In genomic region chr1:185125737-185126286, GRCm38 (mm10) we compare ENCODE assay signal across 16 mouse cellular contexts.
DNase-seq lines count a peak whose midpoint lies in the region; ATAC-seq and TF ChIP-seq lines count a peak whose summit lies in the region.
"Had no signal": no experiment of that assay in that cellular context is flagged by ENCODE, and none has a peak within 500 bp of the region (broad histone marks: within the 10 kb centered on the region; RNA-seq: fewer than 3 reads in every experiment).

No protein-coding gene starts in this region.

- no peak overlapping the region for H3K4me3 ChIP-seq in heart, embryonic 16.5 days (ENCODE audit: low read length)
- no peak overlapping the region for H3K4me3 ChIP-seq in lung, postnatal 0 days (ENCODE audit: low read depth, low read length)
- H3K4me3 ChIP-seq: embryonic facial prominence, embryonic 15.5 days; forebrain, embryonic 10.5 days; hindbrain, embryonic 12.5 days; limb, embryonic 15.5 days; myocyte had no signal

- no peak overlapping the region for H3K9ac ChIP-seq in heart, embryonic 16.5 days (ENCODE audit: low read length)
- H3K9ac ChIP-seq in lung, postnatal 0 days (replicated peaks; ENCODE audit: low read depth) = no peak overlapping the region
- H3K9ac ChIP-seq: embryonic facial prominence, embryonic 15.5 days; hindbrain, embryonic 12.5 days; limb, embryonic 15.5 days had no signal

- H3K36me3 ChIP-seq in heart, embryonic 16.5 days (ENCODE audit: control insufficient read depth, insufficient read depth) = no peaks in the 10 kb centered on the region
- H3K36me3 ChIP-seq in lung, postnatal 0 days (ENCODE audit: insufficient read depth, low read length) = no peaks in the 10 kb centered on the region
- H3K36me3 ChIP-seq: embryonic facial prominence, embryonic 15.5 days; forebrain, embryonic 10.5 days; hindbrain, embryonic 12.5 days; limb, embryonic 15.5 days had no signal

- no peak for TF ChIP-seq EP300 in lung, postnatal 0 days (IDR thresholded peaks at IDR 0.05)

- no peaks in the 10 kb centered on the region for H3K4me1 ChIP-seq in heart, embryonic 16.5 days (ENCODE audit: control insufficient read depth, insufficient read depth, low read length)
- no peaks in the 10 kb centered on the region; the same call in 1 of the 2 replicates for H3K4me1 ChIP-seq in lung, postnatal 0 days (ENCODE audit: insufficient read depth, low read depth, low read length)
- H3K4me1 ChIP-seq: forebrain, embryonic 10.5 days; hindbrain, embryonic 12.5 days; limb, embryonic 15.5 days had no signal

- H3K27me3 ChIP-seq in heart, embryonic 16.5 days (ENCODE audit: control insufficient read depth, insufficient read depth, low read length) = no peaks in the 10 kb centered on the region
- H3K27me3 ChIP-seq in lung, postnatal 0 days (replicated peaks; ENCODE audit: insufficient read depth, low read length) = no peaks in the 10 kb centered on the region
- H3K27me3 ChIP-seq: embryonic facial prominence, embryonic 15.5 days; hindbrain, embryonic 12.5 days; limb, embryonic 15.5 days had no signal

- no peak for ATAC-seq in heart, embryonic 16.5 days (replicated peaks; ENCODE audit: extremely low read depth, insufficient read depth, low FRiP score)
- no peak for ATAC-seq in lung, postnatal 0 days
- ATAC-seq: inflammation-experienced regulatory T-cells, adult 6 months had no signal

- 0 out of 2 replicates have a peak overlapping the region, but pooled peaks have one; percentile 23 for H3K27ac ChIP-seq in heart, embryonic 16.5 days (ENCODE audit: low read length)
- H3K27ac ChIP-seq in lung, postnatal 0 days (ENCODE audit: low read length) = no peak overlapping the region
- H3K27ac ChIP-seq: embryonic facial prominence, embryonic 15.5 days; forebrain, embryonic 10.5 days; hindbrain, embryonic 12.5 days; limb, embryonic 15.5 days had no signal

- no peak for TF ChIP-seq CTCF in lung, postnatal 0 days (IDR thresholded peaks at IDR 0.05)

- 40% methylated on average over 14 of the region's 14 CpGs for WGBS in heart, embryonic 16.5 days
- 27% methylated on average over 14 of the region's 14 CpGs for WGBS in lung, postnatal 0 days

- H3K4me2 ChIP-seq in heart, embryonic 16.5 days (ENCODE audit: low read depth, low read length) = no peak overlapping the region
- no peak overlapping the region for H3K4me2 ChIP-seq in lung, postnatal 0 days (replicated peaks; ENCODE audit: low read depth, low read length)
- H3K4me2 ChIP-seq: embryonic facial prominence, embryonic 15.5 days; hindbrain, embryonic 12.5 days; limb, embryonic 15.5 days had no signal

- no peak for DNase-seq in heart, adult 18-20 months
- DNase-seq in lung, postnatal 0 days (ENCODE audit: low spot score) = peak; percentile 30
- no peak for DNase-seq in lung, adult 18-20 months
- DNase-seq in adrenal gland, postnatal 25 days = peak; percentile 43
- peak; percentile 51 for DNase-seq in ovary, postnatal 36 days (ENCODE audit: low spot score)
- DNase-seq in natural killer cell, adult 2 months (ENCODE audit: low spot score in 2 of 2) = no peak
- DNase-seq: cerebellum, adult 9-11 months; midbrain, embryonic 14.5 days; spleen, adult 18-20 months had no signal

- no peaks in the 10 kb centered on the region for H3K9me3 ChIP-seq in heart, embryonic 16.5 days (replicated peaks; ENCODE audit: control insufficient read depth, low read length)
- H3K9me3 ChIP-seq in lung, postnatal 0 days (ENCODE audit: low read length) = no peaks in the 10 kb centered on the region
- H3K9me3 ChIP-seq: embryonic facial prominence, embryonic 15.5 days; forebrain, embryonic 10.5 days; hindbrain, embryonic 12.5 days; limb, embryonic 15.5 days had no signal

Comparison
In these comparisons a context has a peak if more than half of its experiments do, and no peak if none do; other contexts are left out.
1. DNase-seq: peak in lung, postnatal 0 days (single experiment), adrenal gland, postnatal 25 days (single experiment) and ovary, postnatal 36 days (single experiment); none in heart, adult 18-20 months (0 of 2), lung, adult 18-20 months (0 of 2) and natural killer cell, adult 2 months (0 of 2).